Mouse (Mus musculus) lung, postnatal 0 days (tissue): ENCODE data around the gene Eif5a2.

Source experiments
- CTCF ChIP-seq: IDR thresholded peaks from 2 replicates; pipeline ENCODE4 v1.5.1; 2016; ENCODE audit warnings: antibody characterized with exemption, mild to moderate bottlenecking
- EP300 ChIP-seq: IDR thresholded peaks from 2 replicates; pipeline ENCODE4 v1.6.1; 2016; ENCODE audit warnings: antibody characterized with exemption, mild to moderate bottlenecking, control low read depth

DNA sequence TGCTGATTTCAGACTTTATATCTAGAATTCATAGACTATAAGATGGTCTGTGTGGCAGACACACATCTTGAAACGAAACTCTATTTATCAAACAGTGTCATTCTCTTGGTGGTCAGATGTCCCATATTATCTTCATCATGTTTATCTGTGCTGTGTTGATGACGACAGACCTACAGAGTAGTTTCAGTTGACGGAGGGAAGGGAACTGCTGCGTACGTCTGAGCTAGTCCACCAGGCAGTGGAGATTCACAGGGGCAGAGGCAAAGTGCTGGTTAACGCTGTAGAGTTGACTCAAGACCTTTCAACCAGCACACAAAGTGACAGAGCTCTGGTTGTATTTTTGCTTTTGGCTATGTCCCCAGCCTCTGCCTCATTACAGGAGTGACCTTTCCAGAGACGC is 13.8 kb downstream of the Eif5a2 start:
- no peak for TF ChIP-seq CTCF
- no peak for TF ChIP-seq EP300
